Mouse (Mus musculus) ES-E14 (cell line): ENCODE results near the gene Ppp6r2. TPM values are rescaled to one million over a fixed set of nuclear protein-coding genes. Genes with fewer than 3 reads are reported as not detected.

ENCODE experiments used
- DNase-seq: peaks from one replicate; pipeline ENCODE4 v3.0.0-alpha.2; 2013; ENCODE audit warnings: low read depth, low spot score
- H3K27ac ChIP-seq: 2 replicates; pipeline ENCODE4 v1.5.1; 2012; ENCODE audit warnings: low read depth, mild to moderate bottlenecking, low read length, moderate library complexity, mixed read lengths; ENCODE audit not compliant: poor library complexity, insufficient read depth, severe bottlenecking
- H3K36me3 ChIP-seq: 2 replicates; pipeline ENCODE4 v1.6.1; 2012; ENCODE audit warnings: mild to moderate bottlenecking, low read length, moderate library complexity, mixed read lengths; ENCODE audit not compliant: control insufficient read depth, poor library complexity, insufficient read depth, severe bottlenecking
- H3K4me1 ChIP-seq, 2 experiments: fragments of 150-350 bp in 1 of 2; sonication (generic) in 1 of 2; 2 replicates each; pipeline ENCODE4 v1.6.1; 2012; ENCODE audit warnings: low read length in 2 of 2, mild to moderate bottlenecking in 1 of 2, mixed read lengths in 1 of 2; ENCODE audit not compliant: control insufficient read depth in 2 of 2, insufficient read depth in 2 of 2, poor library complexity in 1 of 2
- H3K4me3 ChIP-seq, 2 experiments: fragments of 150-350 bp in 1 of 2; sonication (generic) in 1 of 2; 2 replicates each; pipeline ENCODE4 v1.5.1; 2012; ENCODE audit warnings: low read length in 2 of 2, low read depth in 1 of 2, mild to moderate bottlenecking in 1 of 2, mixed read lengths in 1 of 2; ENCODE audit not compliant: insufficient read depth in 1 of 2, poor library complexity in 1 of 2, severe bottlenecking in 1 of 2
- H3K9ac ChIP-seq: 2 replicates; pipeline ENCODE4 v1.6.1; 2012; ENCODE audit warnings: low read depth, mild to moderate bottlenecking, low read length, mixed read lengths; ENCODE audit not compliant: poor library complexity, insufficient read depth, severe bottlenecking
- H3K9me3 ChIP-seq: fragments of 150-350 bp; sonication (generic); 2 replicates; pipeline ENCODE4 v1.6.1; 2012; ENCODE audit warnings: low read depth, mild to moderate bottlenecking, low read length; ENCODE audit not compliant: control insufficient read depth, insufficient read depth
- CHD2 ChIP-seq: IDR thresholded peaks from 2 replicates; pipeline ENCODE4 v1.6.1; 2014; ENCODE audit warnings: mild to moderate bottlenecking, low read depth, low read length, inconsistent platforms
- HCFC1 ChIP-seq: IDR thresholded peaks from 2 replicates; pipeline ENCODE4 v1.6.1; 2012; ENCODE audit warnings: low read length, inconsistent platforms, borderline replicate concordance; ENCODE audit not compliant: insufficient read depth
- MAFK ChIP-seq: IDR thresholded peaks from 2 replicates; pipeline ENCODE4 v1.6.1; 2014; ENCODE audit warnings: mild to moderate bottlenecking, low read depth, low read length, inconsistent platforms; ENCODE audit not compliant: insufficient read depth
- ZC3H11A ChIP-seq: IDR thresholded peaks from 2 replicates; pipeline ENCODE4 v1.6.1; 2012; ENCODE audit warnings: low read depth, mild to moderate bottlenecking, inconsistent platforms, low read length, borderline replicate concordance
- ZNF384 ChIP-seq: IDR thresholded peaks from 2 replicates; pipeline ENCODE4 v1.6.1; 2012; ENCODE audit warnings: low read depth, low read length, inconsistent platforms
- in situ Hi-C, 2 experiments: fragments of 600-800 bp; cut with MboI; formaldehyde crosslinking; loops; one replicate each; pipeline ENCODE4 v1.15.1; 2025; ENCODE audit warnings: low sequenced_read_pairs in 2 of 2, inconsistent platforms in 1 of 2; ENCODE audit not compliant: unreplicated experiment in 2 of 2
- total RNA-seq: library from RNA; depleted of rRNA; stranded (reverse); fragments of 300-350 nt; gene quantifications from 2 replicates; pipeline ENCODE4 v1.2.3, GENCODE M21; 2012

The Ppp6r2 gene
- total RNA-seq, 1 experiment: 8.6 TPM

DNA sequence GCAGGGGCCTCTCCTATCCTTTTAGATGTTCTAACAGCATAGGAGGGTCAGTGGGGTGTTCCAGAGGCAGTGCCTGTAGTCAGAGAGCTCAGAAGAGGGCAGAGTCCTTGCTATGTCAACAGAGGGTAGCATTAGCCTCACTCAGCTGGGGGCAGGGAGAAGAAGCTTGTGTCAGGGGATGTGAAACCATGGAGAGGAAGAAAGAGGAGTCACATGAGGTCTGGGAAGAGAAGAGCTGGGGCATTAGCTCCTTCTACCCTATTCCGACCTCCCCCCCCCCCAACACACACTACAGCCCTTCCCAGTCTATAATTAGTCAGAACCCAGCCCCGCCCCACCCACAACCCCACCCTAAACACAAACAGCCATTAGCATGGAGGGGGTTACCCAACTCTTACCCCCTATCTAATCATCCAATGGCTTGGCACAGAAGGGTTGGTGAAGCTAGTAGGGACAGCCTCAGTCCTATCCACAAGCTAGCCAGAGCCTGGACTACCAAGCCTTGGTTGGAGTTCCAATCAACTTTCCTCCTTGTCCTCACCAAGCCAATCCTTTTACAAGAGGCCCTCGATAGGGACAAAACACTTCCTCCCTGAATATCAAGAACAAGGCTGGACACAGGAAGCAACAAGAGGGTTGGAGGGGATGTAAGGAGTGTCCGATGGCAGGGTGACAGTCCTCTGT lies 33.6 kb upstream of the Ppp6r2 start:
- Histone ChIP-seq H3K9ac (no peak overlapping the region; the same call in 1 of the 2 replicates), H3K36me3 (no peaks in the 10 kb centered on the region), H3K9me3 (no peaks in the 10 kb centered on the region), H3K27ac (peak overlapping the region; percentile 17; the same call in 1 of the 2 replicates), H3K4me3 (peak overlapping the region in 1 of 2 experiments; percentile 17; a peak in 1 of 4 replicates), H3K4me1 (peaks cover 8 to 60% of the 10 kb centered on the region in 2 experiments)
- TF ChIP-seq ZC3H11A (no peak), ZNF384 (no peak), MAFK (no peak), CHD2 (no peak), HCFC1 (no peak)
- no peak for DNase-seq
- in situ Hi-C loops: no loop called here

DNA sequence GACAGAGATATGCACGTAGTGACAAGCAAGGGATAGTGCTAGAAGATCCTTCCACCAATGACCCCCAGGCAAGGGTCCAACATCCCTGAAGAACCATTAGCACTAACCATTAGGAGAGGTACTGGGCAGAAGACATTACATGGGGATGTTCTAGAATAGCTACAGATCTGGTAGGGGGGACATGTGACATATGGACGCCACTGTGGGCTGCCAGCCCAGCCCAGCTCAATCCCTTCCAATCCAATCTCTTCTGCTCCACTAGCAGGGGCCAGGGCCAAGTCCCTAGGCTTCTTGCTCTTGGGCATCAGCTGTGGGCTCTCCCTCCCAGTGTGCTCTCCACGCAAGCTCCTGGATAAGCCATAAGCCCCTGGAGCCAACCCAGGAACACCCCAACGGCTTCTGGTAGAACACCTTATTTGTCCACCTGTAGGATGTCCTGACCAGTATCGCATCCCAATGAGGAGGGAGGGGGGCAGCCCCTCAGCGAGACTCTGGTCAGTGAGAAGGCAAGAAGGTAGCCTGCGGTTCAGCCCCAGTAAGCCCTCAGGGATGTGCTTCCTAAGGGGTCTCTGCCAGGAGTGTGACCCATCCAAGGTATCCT lies 33.0 kb upstream of the Ppp6r2 start:
- H3K4me1 ChIP-seq: peaks cover 8 to 65% of the 10 kb centered on the region in 2 experiments
- peak overlapping the region; percentile 61 for H3K27ac ChIP-seq
- in situ Hi-C loops: no loop called here
- no peak for TF ChIP-seq HCFC1
- no peak for TF ChIP-seq ZNF384
- no peak for TF ChIP-seq CHD2
- no peak for TF ChIP-seq MAFK
- no peak for TF ChIP-seq ZC3H11A
- peak overlapping the region; percentile 52 to 81 for H3K4me3 ChIP-seq
- H3K36me3 ChIP-seq: no peaks in the 10 kb centered on the region
- no peaks in the 10 kb centered on the region for H3K9me3 ChIP-seq
- DNase-seq: no peak
- peak overlapping the region; percentile 44; the same call in 1 of the 2 replicates for H3K9ac ChIP-seq

DNA sequence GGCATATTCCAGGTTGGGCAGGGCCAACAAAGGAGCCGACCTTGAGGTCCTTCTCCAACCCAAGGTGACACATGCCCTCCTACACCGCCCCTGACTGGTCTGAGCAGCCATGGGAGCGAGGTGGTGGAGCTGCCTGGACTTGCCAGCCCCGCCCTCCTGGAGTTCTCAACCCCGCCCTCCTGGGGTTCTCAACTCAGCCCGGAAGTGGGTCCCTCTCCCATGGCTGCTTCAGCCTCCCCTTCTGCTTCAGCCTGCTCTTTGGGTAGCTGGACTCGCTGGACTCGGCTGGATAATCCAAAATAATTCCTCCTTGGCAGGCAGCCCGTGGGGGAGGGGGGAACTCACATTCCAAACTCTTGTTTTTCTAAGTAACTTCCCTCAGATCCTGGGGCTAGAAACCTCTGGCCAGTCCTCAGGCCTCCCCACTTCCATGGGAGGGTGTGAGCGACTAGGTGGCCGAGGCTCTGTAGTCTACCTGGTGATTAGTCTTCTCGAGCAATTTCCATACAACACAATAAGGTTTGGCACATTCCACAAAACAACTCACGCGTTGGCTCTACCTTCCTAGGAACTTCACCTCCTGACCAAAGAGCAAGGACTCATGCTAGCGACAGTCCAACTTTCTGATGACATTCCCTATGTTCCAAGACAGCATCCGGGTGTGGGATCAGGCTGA lies 32.3 kb upstream of the Ppp6r2 start:
- TF ChIP-seq CHD2: no peak
- no peak for TF ChIP-seq ZNF384
- TF ChIP-seq HCFC1: no peak
- no peak for TF ChIP-seq MAFK
- no peak for TF ChIP-seq ZC3H11A
- Histone ChIP-seq H3K36me3 (no peaks in the 10 kb centered on the region), H3K4me3 (peak overlapping the region; percentile 79 to 81), H3K4me1 (peaks cover 8 to 65% of the 10 kb centered on the region in 2 experiments), H3K9me3 (no peaks in the 10 kb centered on the region), H3K9ac (peak overlapping the region; percentile 80; the same call in 1 of the 2 replicates), H3K27ac (peak overlapping the region; percentile 61)
- in situ Hi-C loops: no loop called here
- DNase-seq: peak; percentile 77

GRCm38 (mm10) chr15:89179630-89179964 lies 31.8 kb upstream of the Ppp6r2 start:
- Histone ChIP-seq H3K9me3 (no peaks in the 10 kb centered on the region), H3K4me1 (peaks cover 8 to 64% of the 10 kb centered on the region in 2 experiments), H3K36me3 (no peaks in the 10 kb centered on the region), H3K9ac (peak overlapping the region; percentile 80; the same call in 1 of the 2 replicates), H3K4me3 (peak overlapping the region; percentile 79 to 81), H3K27ac (no peak overlapping the region)
- TF ChIP-seq HCFC1: no peak
- TF ChIP-seq MAFK: no peak
- TF ChIP-seq CHD2: no peak
- no peak for TF ChIP-seq ZNF384
- TF ChIP-seq ZC3H11A: no peak
- in situ Hi-C loops: no loop called here
- DNase-seq: no peak
